Mouse (Mus musculus): ENCODE results near the gene Cd300ld2. TPM values are rescaled to one million over a fixed set of nuclear protein-coding genes. Genes with fewer than 3 reads are reported as not detected.
"Not testable (repeated sequence)": the region's sequence is repeated elsewhere in the genome, so short reads cannot be mapped to it uniquely, and the experiment has no call there.

Cd300ld2 gene
- total and polyA plus RNA-seq, 2 experiments from 2014 or later, result not detected

DNA sequence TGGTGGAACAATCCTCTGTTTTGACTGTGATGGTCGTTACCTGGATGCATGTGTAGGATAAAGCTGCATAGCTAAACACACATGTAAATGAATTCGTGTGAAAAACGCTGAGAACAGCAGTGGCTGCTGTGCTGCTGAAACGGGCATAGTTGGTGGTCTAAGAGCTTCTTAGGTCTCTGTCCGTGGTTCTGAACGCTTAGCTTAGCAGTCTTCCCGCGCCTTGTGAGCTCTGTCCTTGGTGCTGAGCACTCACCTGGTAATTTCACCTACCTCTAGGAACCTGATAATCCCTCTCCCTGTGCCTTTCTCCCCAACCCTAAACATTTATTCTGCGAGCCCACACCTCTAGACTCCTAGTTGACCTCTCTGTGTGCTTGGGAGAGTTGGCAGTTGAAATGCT is 36.2 kb upstream of the Cd300ld2 start:
- Histone ChIP-seq H3K4me2 (ENCODE audit: low read depth, low read length, poor library complexity, severe bottlenecking) (no peak overlapping the region), H3K4me1 (ENCODE audit: insufficient read depth, low read length) (no peaks in the 10 kb centered on the region), H3K9ac (replicated peaks; ENCODE audit: low read length, poor library complexity, severe bottlenecking) (no peak overlapping the region), H3K9me3 (ENCODE audit: low read length) (no peaks in the 10 kb centered on the region), H3K27me3 (ENCODE audit: insufficient read depth, low read length) (no peaks in the 10 kb centered on the region), H3K4me3 (ENCODE audit: low read depth, low read length) (no peak overlapping the region), H3K27ac (ENCODE audit: low read depth, low read length) (no peak overlapping the region), H3K36me3 (ENCODE audit: insufficient read depth, low read length) (no peaks in the 10 kb centered on the region)
- DNase-seq (ENCODE audit: low spot score) (peak; percentile 37), ATAC-seq (ENCODE audit: low FRiP score) (no peak)
- 6% methylated on average over 9 of the region's 9 CpGs for WGBS
- TF ChIP-seq CTCF (IDR thresholded peaks at IDR 0.05), result no peak

DNA sequence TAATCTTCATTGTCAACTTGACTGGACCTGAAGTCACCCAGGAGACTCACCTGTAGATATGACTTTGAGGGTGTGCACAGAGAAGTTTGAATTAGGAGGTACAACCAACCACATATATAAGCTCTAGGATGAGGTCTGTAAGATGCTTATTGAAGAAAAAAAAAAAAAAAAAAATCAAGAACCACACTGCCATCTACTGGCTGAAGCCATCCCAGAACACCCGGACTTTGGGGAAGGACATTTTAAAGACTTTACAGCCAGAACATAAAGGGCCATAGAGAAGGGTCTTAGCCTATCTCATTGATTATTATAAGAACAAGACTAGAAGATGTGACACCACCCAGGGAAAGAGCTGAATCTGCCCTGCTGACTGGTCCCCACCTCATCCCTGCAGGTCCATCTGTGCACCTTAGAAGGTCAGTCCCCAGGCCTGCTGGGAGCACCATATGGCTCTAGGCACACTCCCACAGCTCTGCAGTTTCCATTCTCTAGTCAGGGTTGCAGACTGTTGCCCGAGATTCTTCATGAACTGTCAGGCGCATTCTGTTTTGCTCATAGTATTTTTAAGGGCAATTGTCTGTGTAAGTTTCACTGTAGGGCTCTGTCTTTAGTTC is 33.4 kb upstream of the Cd300ld2 start:
- H3K36me3 ChIP-seq (ENCODE audit: insufficient read depth, low read length), result no peaks in the 10 kb centered on the region
- H3K9ac ChIP-seq (replicated peaks; ENCODE audit: low read length, poor library complexity, severe bottlenecking), result no peak overlapping the region
- no peak overlapping the region for H3K4me3 ChIP-seq (ENCODE audit: low read depth, low read length)
- WGBS, result 44% methylated on average over 3 of the region's 3 CpGs
- H3K27ac ChIP-seq (ENCODE audit: low read depth, low read length), result no peak overlapping the region
- peak; percentile 53 for TF ChIP-seq CTCF (IDR thresholded peaks at IDR 0.05)
- no peaks in the 10 kb centered on the region for H3K27me3 ChIP-seq (ENCODE audit: insufficient read depth, low read length)
- no peak overlapping the region for H3K4me2 ChIP-seq (ENCODE audit: low read depth, low read length, poor library complexity, severe bottlenecking)
- peak; percentile 28 for DNase-seq (ENCODE audit: low spot score)
- no peak for ATAC-seq (ENCODE audit: low FRiP score)
- H3K4me1 ChIP-seq (ENCODE audit: insufficient read depth, low read length), result no peaks in the 10 kb centered on the region
- H3K9me3 ChIP-seq (ENCODE audit: low read length), result no peaks in the 10 kb centered on the region

DNA sequence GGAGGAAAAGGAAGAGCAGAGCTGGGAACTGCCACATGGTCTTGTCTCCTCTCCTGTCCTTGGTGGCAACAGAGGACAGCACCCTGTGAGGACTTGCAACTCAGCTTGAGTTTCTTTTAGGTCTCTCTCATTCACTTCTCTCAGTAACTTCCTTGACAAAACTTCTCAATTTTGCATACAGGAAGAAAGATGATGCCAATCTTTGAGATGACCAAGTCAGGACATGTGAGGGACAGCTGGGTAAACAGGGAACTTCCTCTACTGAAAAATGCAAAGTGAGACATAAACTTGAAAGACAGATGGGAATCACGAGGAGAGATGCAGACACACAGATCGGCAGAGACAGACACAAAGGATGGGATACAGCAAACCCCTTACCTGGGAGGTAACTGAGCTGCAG is 32.3 kb upstream of the Cd300ld2 start, which contains the start of gene Cd300ld3:
Cd300ld3 (minus strand) TSS at position 151 of the 400 bp plus-strand sequence.
- no peak within 1 kb of the TSS for H3K4me2 ChIP-seq (ENCODE audit: low read depth, low read length, poor library complexity, severe bottlenecking)
- no peaks in the 10 kb centered on the region for H3K9me3 ChIP-seq (ENCODE audit: low read length)
- no peak for DNase-seq (ENCODE audit: low spot score)
- H3K4me3 ChIP-seq (ENCODE audit: low read depth, low read length), result no peak within 1 kb of the TSS
- no peaks in the 10 kb centered on the region for H3K4me1 ChIP-seq (ENCODE audit: insufficient read depth, low read length)
- no peak within 1 kb of the TSS for H3K9ac ChIP-seq (replicated peaks; ENCODE audit: low read length, poor library complexity, severe bottlenecking)
- no peak for TF ChIP-seq CTCF (IDR thresholded peaks at IDR 0.05)
- no peaks in the 10 kb centered on the region for H3K27me3 ChIP-seq (ENCODE audit: insufficient read depth, low read length)
- ATAC-seq (ENCODE audit: low FRiP score), result no peak
- no peak within 1 kb of the TSS for H3K27ac ChIP-seq (ENCODE audit: low read depth, low read length)
- WGBS, result 69% methylated on average over 2 of the region's 2 CpGs
- H3K36me3 ChIP-seq (ENCODE audit: insufficient read depth, low read length), result no peaks in the 10 kb centered on the region

DNA sequence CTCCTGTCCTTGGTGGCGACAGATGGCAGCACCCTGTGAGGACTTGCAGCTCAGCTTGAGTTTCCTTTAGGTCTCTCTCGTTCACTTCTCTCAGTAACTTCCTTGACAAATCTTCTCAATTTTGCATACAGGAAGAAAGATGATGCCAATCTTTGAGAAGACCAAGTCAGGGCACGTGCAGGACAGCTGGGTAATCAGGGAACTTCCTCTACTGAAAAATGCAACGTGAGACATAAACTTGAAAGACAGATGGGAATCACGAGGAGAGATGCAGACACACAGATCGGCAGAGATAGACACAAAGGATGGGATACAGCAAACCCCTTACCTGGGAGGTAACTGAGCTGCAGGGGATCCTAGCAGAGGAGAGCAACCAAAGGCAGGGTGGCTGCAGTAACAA is 21.7 kb upstream of the Cd300ld2 start, which contains the start of gene Cd300ld5:
Cd300ld5 (minus strand) TSS at position 101 of the 400 bp plus-strand sequence.
- ATAC-seq (ENCODE audit: low FRiP score), result not testable (repeated sequence)

DNA sequence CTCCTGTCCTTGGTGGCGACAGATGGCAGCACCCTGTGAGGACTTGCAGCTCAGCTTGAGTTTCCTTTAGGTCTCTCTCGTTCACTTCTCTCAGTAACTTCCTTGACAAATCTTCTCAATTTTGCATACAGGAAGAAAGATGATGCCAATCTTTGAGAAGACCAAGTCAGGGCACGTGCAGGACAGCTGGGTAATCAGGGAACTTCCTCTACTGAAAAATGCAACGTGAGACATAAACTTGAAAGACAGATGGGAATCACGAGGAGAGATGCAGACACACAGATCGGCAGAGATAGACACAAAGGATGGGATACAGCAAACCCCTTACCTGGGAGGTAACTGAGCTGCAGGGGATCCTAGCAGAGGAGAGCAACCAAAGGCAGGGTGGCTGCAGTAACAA is 10.9 kb upstream of the Cd300ld2 start, which contains the start of gene Cd300ld4:
Cd300ld4 (minus strand) TSS at position 101 of the 400 bp plus-strand sequence.
- H3K27me3 ChIP-seq (ENCODE audit: insufficient read depth, low read length); ATAC-seq (ENCODE audit: low FRiP score); H3K4me3 ChIP-seq (ENCODE audit: low read depth, low read length); H3K4me1 ChIP-seq (ENCODE audit: insufficient read depth, low read length); H3K9me3 ChIP-seq (ENCODE audit: low read length); H3K27ac ChIP-seq (ENCODE audit: low read depth, low read length); H3K4me2 ChIP-seq (ENCODE audit: low read depth, low read length, poor library complexity, severe bottlenecking); H3K36me3 ChIP-seq (ENCODE audit: insufficient read depth, low read length); H3K9ac ChIP-seq (replicated peaks; ENCODE audit: low read length, poor library complexity, severe bottlenecking); DNase-seq (ENCODE audit: low spot score): not testable (repeated sequence)
- no CpG with 5 or more reads among the region's 6 CpGs for WGBS

More for the DNA sequence above, 21.7 kb upstream of the Cd300ld2 start, which contains the start of gene Cd300ld5:
- not testable (repeated sequence) for H3K9me3 ChIP-seq (ENCODE audit: low read length); H3K27ac ChIP-seq (ENCODE audit: low read depth, low read length); H3K4me1 ChIP-seq (ENCODE audit: insufficient read depth, low read length); H3K9ac ChIP-seq (replicated peaks; ENCODE audit: low read length, poor library complexity, severe bottlenecking); H3K36me3 ChIP-seq (ENCODE audit: insufficient read depth, low read length); DNase-seq (ENCODE audit: low spot score); H3K4me2 ChIP-seq (ENCODE audit: low read depth, low read length, poor library complexity, severe bottlenecking); H3K4me3 ChIP-seq (ENCODE audit: low read depth, low read length); H3K27me3 ChIP-seq (ENCODE audit: insufficient read depth, low read length)
- no CpG with 5 or more reads among the region's 6 CpGs for WGBS

GRCm38 (mm10) chr11:115004070-115004469 is 11.9 kb downstream of the Cd300ld2 start:
- Histone ChIP-seq H3K27me3 (ENCODE audit: insufficient read depth, low read length) (no peaks in the 10 kb centered on the region), H3K4me1 (ENCODE audit: insufficient read depth, low read length) (no peaks in the 10 kb centered on the region), H3K9me3 (ENCODE audit: low read length) (no peaks in the 10 kb centered on the region), H3K9ac (replicated peaks; ENCODE audit: low read length, poor library complexity, severe bottlenecking) (no peak overlapping the region), H3K4me2 (ENCODE audit: low read depth, low read length, poor library complexity, severe bottlenecking) (no peak overlapping the region), H3K27ac (ENCODE audit: low read depth, low read length) (no peak overlapping the region), H3K36me3 (ENCODE audit: insufficient read depth, low read length) (no peaks in the 10 kb centered on the region), H3K4me3 (ENCODE audit: low read depth, low read length) (no peak overlapping the region)
- TF ChIP-seq CTCF (IDR thresholded peaks at IDR 0.05), result no peak
- no peak for ATAC-seq (ENCODE audit: low FRiP score)
- 84% methylated on average over 5 of the region's 5 CpGs for WGBS
- DNase-seq (ENCODE audit: low spot score), result no peak
